Mouse (Mus musculus): Measurements from ENCODE around the gene Efnb2. TPM values are rescaled to one million over a fixed set of nuclear protein-coding genes. Genes with fewer than 3 reads are reported as not detected.

Gene Efnb2
- 30.6 and 33.4 TPM in 2 replicates for total RNA-seq (2012; rRNA removed)

- H3K4me3 ChIP-seq (ENCODE audit: insufficient read depth in 1 of 2, low read depth in 1 of 2, low read length in 2 of 2, poor library complexity in 1 of 2, severe bottlenecking in 1 of 2) = peak within 1 kb of the TSS; percentile 87 to 91
- TF ChIP-seq ZNF384 (IDR thresholded peaks at IDR 0.05; ENCODE audit: low read depth, low read length) (no peak), MAFK (IDR thresholded peaks at IDR 0.05; ENCODE audit: insufficient read depth, low read depth, low read length) (no peak), ZC3H11A (IDR thresholded peaks at IDR 0.05; ENCODE audit: borderline replicate concordance, low read depth, low read length) (no peak), HCFC1 (IDR thresholded peaks at IDR 0.05; ENCODE audit: borderline replicate concordance, insufficient read depth, low read length) (peak; percentile 20; the same call in 1 of the 2 replicates), CHD2 (IDR thresholded peaks at IDR 0.05; ENCODE audit: low read depth, low read length) (peak; percentile 90)
- peak; percentile 82 for DNase-seq (ENCODE audit: low read depth, low spot score)
- H3K27ac ChIP-seq (ENCODE audit: insufficient read depth, low read depth, low read length, poor library complexity, severe bottlenecking) = no peak within 1 kb of the TSS
- no peaks in the 10 kb centered on the region for H3K9me3 ChIP-seq (ENCODE audit: control insufficient read depth, insufficient read depth, low read depth, low read length)
- peaks cover 4% of the 10 kb centered on the region; the same call in 1 of the 2 replicates for H3K36me3 ChIP-seq (ENCODE audit: control insufficient read depth, insufficient read depth, low read length, poor library complexity, severe bottlenecking)
- in situ Hi-C loops (cut with MboI; ENCODE audit: low sequenced_read_pairs in 2 of 2, unreplicated experiment in 2 of 2) = loop anchor here (25.0 kb wide), 2 partner anchors 326 to 424 kb away; no protein-coding TSS in a partner anchor
- H3K4me1 ChIP-seq (ENCODE audit: control insufficient read depth in 2 of 2, insufficient read depth in 2 of 2, low read length in 2 of 2, poor library complexity in 1 of 2) = peaks cover 1 to 5% of the 10 kb centered on the region in 2 experiments; a peak in 2 of 4 replicates
- peak within 1 kb of the TSS; percentile 75 for H3K9ac ChIP-seq (ENCODE audit: insufficient read depth, low read depth, low read length, poor library complexity, severe bottlenecking)
Observed at GRCm38 (mm10) chr8:8661103-8661758, at the start of gene Efnb2. Gene Efnb2 (minus strand): TSS chr8:8661242.

DNA sequence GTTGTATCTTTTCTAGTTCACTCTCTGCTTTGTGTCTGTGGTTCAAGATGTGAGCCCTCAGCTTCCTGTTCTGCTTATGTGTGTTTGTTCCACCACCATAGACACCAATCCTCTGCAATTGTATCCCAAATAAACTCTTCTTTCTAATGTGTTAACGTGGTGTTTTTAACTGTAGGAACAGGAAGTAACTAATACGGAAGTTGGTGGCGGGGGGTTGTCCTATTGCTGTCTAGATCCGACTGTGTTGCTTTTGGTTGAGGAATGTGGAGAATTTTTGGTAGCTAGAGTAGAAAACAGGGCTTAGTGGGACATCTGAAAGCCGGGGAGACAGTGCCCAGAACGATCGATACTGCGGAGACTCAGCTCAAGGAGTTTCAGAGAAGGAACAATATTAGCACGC lies 43.8 kb upstream of the Efnb2 start:
- Histone ChIP-seq H3K27ac (ENCODE audit: insufficient read depth, low read depth, low read length, poor library complexity, severe bottlenecking) (no peak overlapping the region), H3K4me1 (ENCODE audit: control insufficient read depth in 2 of 2, insufficient read depth in 2 of 2, low read length in 2 of 2, poor library complexity in 1 of 2) (peaks cover 0 to 5% of the 10 kb centered on the region in 2 experiments; a peak in 1 of 4 replicates), H3K9me3 (ENCODE audit: control insufficient read depth, insufficient read depth, low read depth, low read length) (no peaks in the 10 kb centered on the region), H3K4me3 (ENCODE audit: insufficient read depth in 1 of 2, low read depth in 1 of 2, low read length in 2 of 2, poor library complexity in 1 of 2, severe bottlenecking in 1 of 2) (no peak overlapping the region), H3K9ac (ENCODE audit: insufficient read depth, low read depth, low read length, poor library complexity, severe bottlenecking) (no peak overlapping the region), H3K36me3 (ENCODE audit: control insufficient read depth, insufficient read depth, low read length, poor library complexity, severe bottlenecking) (no peaks in the 10 kb centered on the region)
- DNase-seq (ENCODE audit: low read depth, low spot score) = no peak
- TF ChIP-seq ZC3H11A (IDR thresholded peaks at IDR 0.05; ENCODE audit: borderline replicate concordance, low read depth, low read length) (no peak), HCFC1 (IDR thresholded peaks at IDR 0.05; ENCODE audit: borderline replicate concordance, insufficient read depth, low read length) (no peak), CHD2 (IDR thresholded peaks at IDR 0.05; ENCODE audit: low read depth, low read length) (no peak), ZNF384 (IDR thresholded peaks at IDR 0.05; ENCODE audit: low read depth, low read length) (no peak), MAFK (IDR thresholded peaks at IDR 0.05; ENCODE audit: insufficient read depth, low read depth, low read length) (no peak)
- in situ Hi-C loops (cut with MboI; ENCODE audit: low sequenced_read_pairs in 2 of 2, unreplicated experiment in 2 of 2) = no loop called here

GRCm38 (mm10) chr8:8703668-8704067 lies 42.6 kb upstream of the Efnb2 start:
- Histone ChIP-seq H3K27ac (ENCODE audit: insufficient read depth, low read depth, low read length, poor library complexity, severe bottlenecking) (no peak overlapping the region), H3K9ac (ENCODE audit: insufficient read depth, low read depth, low read length, poor library complexity, severe bottlenecking) (no peak overlapping the region), H3K4me1 (ENCODE audit: control insufficient read depth in 2 of 2, insufficient read depth in 2 of 2, low read length in 2 of 2, poor library complexity in 1 of 2) (peaks cover 0 to 5% of the 10 kb centered on the region in 2 experiments; a peak in 1 of 4 replicates), H3K9me3 (ENCODE audit: control insufficient read depth, insufficient read depth, low read depth, low read length) (no peaks in the 10 kb centered on the region), H3K36me3 (ENCODE audit: control insufficient read depth, insufficient read depth, low read length, poor library complexity, severe bottlenecking) (no peaks in the 10 kb centered on the region), H3K4me3 (ENCODE audit: insufficient read depth in 1 of 2, low read depth in 1 of 2, low read length in 2 of 2, poor library complexity in 1 of 2, severe bottlenecking in 1 of 2) (no peak overlapping the region)
- no peak for DNase-seq (ENCODE audit: low read depth, low spot score)
- in situ Hi-C loops (cut with MboI; ENCODE audit: low sequenced_read_pairs in 2 of 2, unreplicated experiment in 2 of 2) = no loop called here
- no peak for TF ChIP-seq CHD2 (IDR thresholded peaks at IDR 0.05; ENCODE audit: low read depth, low read length)
- no peak for TF ChIP-seq HCFC1 (IDR thresholded peaks at IDR 0.05; ENCODE audit: borderline replicate concordance, insufficient read depth, low read length)
- TF ChIP-seq MAFK (IDR thresholded peaks at IDR 0.05; ENCODE audit: insufficient read depth, low read depth, low read length) = no peak
- TF ChIP-seq ZC3H11A (IDR thresholded peaks at IDR 0.05; ENCODE audit: borderline replicate concordance, low read depth, low read length) = no peak
- no peak for TF ChIP-seq ZNF384 (IDR thresholded peaks at IDR 0.05; ENCODE audit: low read depth, low read length)

DNA sequence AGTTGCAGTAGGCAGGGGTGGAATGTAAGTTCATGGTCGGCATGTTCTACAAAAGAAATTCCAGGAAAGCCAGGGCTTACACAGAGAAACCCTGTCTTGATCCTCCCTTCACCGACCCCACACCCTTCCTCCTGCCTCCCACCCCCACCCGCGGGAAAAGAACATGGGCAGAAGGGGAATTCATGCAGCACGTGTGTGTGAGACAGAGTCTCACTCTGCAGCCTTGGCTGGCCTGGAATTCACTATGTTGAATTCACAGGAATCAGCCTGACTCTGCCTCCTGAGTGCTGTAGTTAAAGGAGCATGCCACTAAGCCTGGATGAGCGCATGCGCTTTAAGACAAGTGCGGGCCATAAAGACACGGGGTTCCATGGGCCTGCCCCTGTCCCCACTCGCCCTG lies 39.8 kb upstream of the Efnb2 start:
- peak overlapping the region; percentile 50; the same call in 1 of the 2 replicates for H3K27ac ChIP-seq (ENCODE audit: insufficient read depth, low read depth, low read length, poor library complexity, severe bottlenecking)
- peak overlapping the region; percentile 50; the same call in 1 of the 2 replicates for H3K9ac ChIP-seq (ENCODE audit: insufficient read depth, low read depth, low read length, poor library complexity, severe bottlenecking)
- no peak for TF ChIP-seq HCFC1 (IDR thresholded peaks at IDR 0.05; ENCODE audit: borderline replicate concordance, insufficient read depth, low read length)
- no peak for TF ChIP-seq MAFK (IDR thresholded peaks at IDR 0.05; ENCODE audit: insufficient read depth, low read depth, low read length)
- TF ChIP-seq ZNF384 (IDR thresholded peaks at IDR 0.05; ENCODE audit: low read depth, low read length) = no peak
- no peak for TF ChIP-seq ZC3H11A (IDR thresholded peaks at IDR 0.05; ENCODE audit: borderline replicate concordance, low read depth, low read length)
- H3K4me1 ChIP-seq (ENCODE audit: control insufficient read depth in 2 of 2, insufficient read depth in 2 of 2, low read length in 2 of 2, poor library complexity in 1 of 2) = peaks cover 0 to 5% of the 10 kb centered on the region in 2 experiments; a peak in 1 of 4 replicates
- no peak for DNase-seq (ENCODE audit: low read depth, low spot score)
- in situ Hi-C loops (cut with MboI; ENCODE audit: low sequenced_read_pairs in 2 of 2, unreplicated experiment in 2 of 2) = no loop called here
- H3K9me3 ChIP-seq (ENCODE audit: control insufficient read depth, insufficient read depth, low read depth, low read length) = no peaks in the 10 kb centered on the region
- H3K4me3 ChIP-seq (ENCODE audit: insufficient read depth in 1 of 2, low read depth in 1 of 2, low read length in 2 of 2, poor library complexity in 1 of 2, severe bottlenecking in 1 of 2) = no peak overlapping the region
- no peaks in the 10 kb centered on the region for H3K36me3 ChIP-seq (ENCODE audit: control insufficient read depth, insufficient read depth, low read length, poor library complexity, severe bottlenecking)
